Comparison of ENCODE assay signal across 9 mouse cellular contexts in genomic region chr4:135128841-135129520, GRCm38 (mm10). TPM values are rescaled to one million over a fixed set of nuclear protein-coding genes. Genes with fewer than 3 reads are reported as not detected.
DNase-seq lines count a peak whose midpoint lies in the region; ATAC-seq and TF ChIP-seq lines count a peak whose summit lies in the region.
"Had no signal": no experiment of that assay in that cellular context is flagged by ENCODE, and none has a peak within 500 bp of the region (broad histone marks: within the 10 kb centered on the region; RNA-seq: fewer than 3 reads in every experiment).

No protein-coding gene starts in this region.

- no peak for TF ChIP-seq CTCF in midbrain, postnatal 0 days (IDR thresholded peaks at IDR 0.05)

- no peak overlapping the region for H3K27ac ChIP-seq in heart, embryonic 12.5 days (ENCODE audit: poor library complexity, severe bottlenecking)
- peak overlapping the region; percentile 63; the same call in 1 of the 2 replicates for H3K27ac ChIP-seq in forebrain, embryonic 10.5 days
- H3K27ac ChIP-seq in limb, embryonic 11.5 days (replicated peaks; ENCODE audit: low read depth, low read length) = no peak overlapping the region
- no peak overlapping the region for H3K27ac ChIP-seq in midbrain, postnatal 0 days (ENCODE audit: low read depth, low read length)

- no peaks in the 10 kb centered on the region for H3K36me3 ChIP-seq in heart, embryonic 12.5 days
- no peaks in the 10 kb centered on the region for H3K36me3 ChIP-seq in forebrain, embryonic 10.5 days (replicated peaks)
- H3K36me3 ChIP-seq in limb, embryonic 11.5 days (ENCODE audit: control insufficient read depth, insufficient read depth, low read length) = no peaks in the 10 kb centered on the region
- H3K36me3 ChIP-seq in midbrain, postnatal 0 days (ENCODE audit: insufficient read depth, low read length) = no peaks in the 10 kb centered on the region
- H3K36me3 ChIP-seq: G1E had no signal

- peaks cover 12% of the 10 kb centered on the region; the same call in 1 of the 2 replicates for H3K4me1 ChIP-seq in heart, embryonic 12.5 days (replicated peaks)
- peaks cover 15% of the 10 kb centered on the region for H3K4me1 ChIP-seq in forebrain, embryonic 10.5 days
- H3K4me1 ChIP-seq in limb, embryonic 11.5 days (ENCODE audit: control insufficient read depth, insufficient read depth, low read length) = peaks cover 7% of the 10 kb centered on the region; the same call in 1 of the 2 replicates
- H3K4me1 ChIP-seq in midbrain, postnatal 0 days (ENCODE audit: insufficient read depth, low read length) = no peaks in the 10 kb centered on the region

- intact Hi-C loops in heart, postnatal 36 days (cut with DNase I) = no loop called here

- peak overlapping the region; percentile 61 for H3K4me2 ChIP-seq in heart, embryonic 12.5 days
- H3K4me2 ChIP-seq in limb, embryonic 11.5 days (ENCODE audit: low read depth, severe bottlenecking) = peak overlapping the region; percentile 58
- H3K4me2 ChIP-seq in midbrain, postnatal 0 days (ENCODE audit: low read depth, low read length, poor library complexity, severe bottlenecking) = peak overlapping the region; percentile 42

- ATAC-seq in heart, embryonic 12.5 days (ENCODE audit: insufficient number of reproducible peaks, low FRiP score) = no peak
- peak; percentile 79 for ATAC-seq in CD4-positive, CD25-positive, alpha-beta regulatory T cell, adult 4 months
- no peak for ATAC-seq in limb, embryonic 11.5 days (ENCODE audit: insufficient number of reproducible peaks, low FRiP score, low TSS enrichment, low read depth)
- no peak for ATAC-seq in midbrain, postnatal 0 days (ENCODE audit: low FRiP score)

- 21% methylated on average over 22 of the region's 22 CpGs for WGBS in heart, embryonic 12.5 days
- WGBS in forebrain, embryonic 10.5 days = 21% methylated on average over 22 of the region's 22 CpGs
- 11% methylated on average over 22 of the region's 22 CpGs for WGBS in limb, embryonic 11.5 days
- 23% methylated on average over 22 of the region's 22 CpGs for WGBS in midbrain, postnatal 0 days

- no peaks in the 10 kb centered on the region for H3K9me3 ChIP-seq in heart, embryonic 12.5 days (replicated peaks)
- H3K9me3 ChIP-seq in forebrain, embryonic 10.5 days = no peaks in the 10 kb centered on the region
- H3K9me3 ChIP-seq in limb, embryonic 11.5 days (ENCODE audit: control insufficient read depth, low read length) = no peaks in the 10 kb centered on the region
- H3K9me3 ChIP-seq in midbrain, postnatal 0 days (ENCODE audit: low read length) = no peaks in the 10 kb centered on the region
- H3K9me3 ChIP-seq: G1E had no signal

- H3K9ac ChIP-seq in heart, embryonic 12.5 days = no peak overlapping the region
- H3K9ac ChIP-seq in limb, embryonic 11.5 days (ENCODE audit: low read length) = peak overlapping the region; percentile 0; the same call in 1 of the 2 replicates
- H3K9ac ChIP-seq in midbrain, postnatal 0 days (replicated peaks; ENCODE audit: low read length, poor library complexity, severe bottlenecking) = no peak overlapping the region; the same call in 1 of the 2 replicates

- no peak for DNase-seq in heart, postnatal 36 days
- no peak for DNase-seq in forebrain, embryonic 10.5 days (ENCODE audit: extremely low spot score, low spot score)
- DNase-seq in limb, embryonic 11.5 days (ENCODE audit: low spot score) = peak; percentile 63
- DNase-seq in midbrain, postnatal 0 days (ENCODE audit: low spot score) = peak; percentile 50
- no peak for DNase-seq in gastrocnemius, postnatal 4 days (ENCODE audit: low spot score in 2 of 2)
- no peak for DNase-seq in gastrocnemius, adult 18-20 months (ENCODE audit: low spot score)

- peak overlapping the region; percentile 33 for H3K4me3 ChIP-seq in heart, embryonic 12.5 days
- peak overlapping the region; percentile 46 for H3K4me3 ChIP-seq in forebrain, embryonic 10.5 days
- peak overlapping the region; percentile 22 for H3K4me3 ChIP-seq in limb, embryonic 11.5 days (ENCODE audit: low read depth, low read length)
- H3K4me3 ChIP-seq in midbrain, postnatal 0 days (ENCODE audit: low read depth, low read length) = peak overlapping the region; percentile 20; the same call in 1 of the 2 replicates

- H3K27me3 ChIP-seq in heart, embryonic 12.5 days (replicated peaks) = peaks cover 64% of the 10 kb centered on the region
- peaks cover 52% of the 10 kb centered on the region for H3K27me3 ChIP-seq in forebrain, embryonic 10.5 days (ENCODE audit: poor library complexity, severe bottlenecking)
- H3K27me3 ChIP-seq in limb, embryonic 11.5 days (ENCODE audit: control insufficient read depth, insufficient read depth, low read length) = no peaks in the 10 kb centered on the region
- H3K27me3 ChIP-seq in midbrain, postnatal 0 days (ENCODE audit: insufficient read depth, low read length) = peaks cover 4% of the 10 kb centered on the region; the same call in 1 of the 2 replicates

RNA-seq across cellular contexts. Expression of gene Runx3, which starts 8.5 kb away (rescaled TPM):
- 0.04 and 0.06 TPM in 2 replicates for polyA plus RNA-seq in heart, embryonic 12.5 days (2016; fragmentation: Nextera tagmentation; extraction: Ambion mirVana)
- under 1 TPM; 0.43 to 0.50 TPM for total RNA-seq in heart, postnatal 36 days (2021)
- 10 to 100 TPM in 1 of 2 experiments, 1 to 10 TPM in 1; 9.8 to 11.2 TPM for polyA plus RNA-seq in CD4-positive, CD25-positive, alpha-beta regulatory T cell, adult 4 months (2017; shearing (Covaris generic))
- 0.04 TPM in 1 of 2 replicates, not detected in the other for polyA plus RNA-seq in forebrain, embryonic 10.5 days (2016; fragmentation: Nextera tagmentation; extraction: Ambion mirVana)
- 0.57 and 0.61 TPM in 2 replicates for polyA plus RNA-seq in limb, embryonic 11.5 days (2014; fragmentation: Nextera tagmentation; extraction: Ambion mirVana)
- total RNA-seq in midbrain, postnatal 0 days (2014; rRNA removed) = not detected in 2 replicates
- polyA plus RNA-seq in midbrain, postnatal 0 days (2015; fragmentation: Nextera tagmentation; extraction: Ambion mirVana) = not detected in 2 replicates
- total RNA-seq in gastrocnemius, postnatal 4 days (2021) = under 1 TPM; 0.34 to 0.49 TPM
- total RNA-seq in gastrocnemius, adult 18-20 months (2021) = under 1 TPM; 0.05 to 0.07 TPM

Comparison
In these comparisons a context has a peak if more than half of its experiments do, and no peak if none do; other contexts are left out.
1. DNase-seq: peak in limb, embryonic 11.5 days (single experiment) and midbrain, postnatal 0 days (single experiment); none in heart, postnatal 36 days (0 of 2), forebrain, embryonic 10.5 days (single experiment), gastrocnemius, postnatal 4 days (0 of 2) and gastrocnemius, adult 18-20 months (single experiment).
2. Peak in every context shown above with its lines, with median percentiles within 50 percentile points of each other: H3K4me2 ChIP-seq and H3K4me3 ChIP-seq.